Mouse (Mus musculus) spleen, postnatal 10 days (tissue): ENCODE data around the gene Ptprc.

Experiments
- DNase-seq, 2 experiments: peaks; one replicate each; pipeline ENCODE4 v3.0.0; 2021 to 2022; ENCODE audit warnings: low spot score in 2 of 2

Ptprc gene

GRCm38 (mm10) chr1:138039201-138039600, 136.3 kb downstream of the Ptprc start:
- no peak for DNase-seq

GRCm38 (mm10) chr1:138037484-138037883, 138.0 kb downstream of the Ptprc start:
- no peak for DNase-seq

- no peak for DNase-seq
These were observed 145.9 kb downstream of the Ptprc start for GRCm38 (mm10) chr1:138029649-138030048.

- DNase-seq = no peak
These were observed 150.2 kb downstream of the Ptprc start for GRCm38 (mm10) chr1:138025298-138025697.

GRCm38 (mm10) chr1:138023601-138024000, 151.9 kb downstream of the Ptprc start:
- no peak for DNase-seq

- no peak for DNase-seq
These were observed 152.6 kb downstream of the Ptprc start for GRCm38 (mm10) chr1:138022918-138023295.

GRCm38 (mm10) chr1:138021962-138022917, 153.3 kb downstream of the Ptprc start:
- no peak for DNase-seq
